Mouse (Mus musculus) CH12.LX (cell line): Measurements from ENCODE around the gene Ces2f. TPM values are rescaled to one million over a fixed set of nuclear protein-coding genes. Genes with fewer than 3 reads are reported as not detected.

Source experiments
- DNase-seq: peaks from one replicate; pipeline ENCODE4 v3.0.0-alpha.2; 2013; ENCODE audit errors: extremely low read depth
- H3K27ac ChIP-seq: 2 replicates; pipeline ENCODE4 v1.5.1; 2012; ENCODE audit warnings: low read depth, mild to moderate bottlenecking, control low read depth, moderate library complexity; ENCODE audit not compliant: insufficient read depth
- H3K27me3 ChIP-seq: replicated peaks from 2 replicates; pipeline ENCODE3; 2012; ENCODE audit warnings: inconsistent platforms
- H3K36me3 ChIP-seq, 2 experiments: replicated peaks in 1 of 2; 2 replicates each; pipeline versions ENCODE3 to v1.6.1; 2012; ENCODE audit warnings: inconsistent platforms in 1 of 2, low read length in 1 of 2, mild to moderate bottlenecking in 1 of 2, mixed read lengths in 1 of 2, moderate library complexity in 1 of 2; ENCODE audit not compliant: control insufficient read depth in 1 of 2, insufficient read depth in 1 of 2
- H3K4me1 ChIP-seq, 2 experiments: 2 replicates each; pipeline ENCODE4 v1.6.1; 2012; ENCODE audit warnings: inconsistent platforms in 1 of 2, moderate library complexity in 1 of 2; ENCODE audit not compliant: insufficient read depth in 2 of 2, control insufficient read depth in 1 of 2
- H3K4me2 ChIP-seq: 2 replicates; pipeline ENCODE4 v1.6.1; 2012; ENCODE audit warnings: low read depth, mild to moderate bottlenecking, control low read depth; ENCODE audit not compliant: poor library complexity, insufficient read depth, severe bottlenecking
- H3K4me3 ChIP-seq, 3 experiments: fragments of 150-350 bp in 1 of 3; sonication (generic) in 1 of 3; replicated peaks in 1 of 3; 2 replicates each; pipeline versions ENCODE3 to v1.5.1; 2011 to 2012; ENCODE audit warnings: low read depth in 2 of 3, low read length in 2 of 3, mild to moderate bottlenecking in 2 of 3, moderate library complexity in 2 of 3, control low read depth in 1 of 3, improper control_type of control experiment in 1 of 3, inconsistent platforms in 1 of 3, mixed read lengths in 1 of 3; ENCODE audit not compliant: poor library complexity in 1 of 3
- H3K79me2 ChIP-seq: replicated peaks from 2 replicates; pipeline ENCODE4 v1.6.1; 2012; ENCODE audit warnings: mild to moderate bottlenecking, moderate library complexity; ENCODE audit not compliant: control insufficient read depth, poor library complexity, insufficient read depth, severe bottlenecking; ENCODE audit errors: extremely low read depth
- H3K9ac ChIP-seq: 2 replicates; pipeline ENCODE4 v1.6.1; 2012; ENCODE audit warnings: low read depth, mild to moderate bottlenecking, control low read depth, moderate library complexity; ENCODE audit not compliant: insufficient read depth
- H3K9me3 ChIP-seq: replicated peaks from 2 replicates; pipeline ENCODE3; 2012; ENCODE audit warnings: low read length, inconsistent platforms, mixed read lengths
- BHLHE40 ChIP-seq: IDR thresholded peaks from 2 replicates; pipeline ENCODE4 v1.6.1; 2011; ENCODE audit warnings: mild to moderate bottlenecking, low read depth, low read length, improper control_type of control experiment
- CHD1 ChIP-seq: IDR thresholded peaks from 2 replicates; pipeline ENCODE4 v1.6.1; 2012; ENCODE audit warnings: low read depth, low read length, improper control_type of control experiment, inconsistent platforms
- CTCF ChIP-seq, 2 experiments: IDR thresholded peaks in 1 of 2; conservative IDR thresholded peaks in 1 of 2; 2 replicates each; pipeline ENCODE4 v1.5.1; 2011 to 2012; ENCODE audit warnings: low read depth in 2 of 2, low read length in 2 of 2, improper control_type of control experiment in 1 of 2, inconsistent platforms in 1 of 2, mild to moderate bottlenecking in 1 of 2, moderate library complexity in 1 of 2
- E2F4 ChIP-seq: IDR thresholded peaks from 2 replicates; pipeline ENCODE4 v1.6.1; 2011; ENCODE audit warnings: low read depth, low read length, improper control_type of control experiment; ENCODE audit not compliant: insufficient replicate concordance
- ELF1 ChIP-seq: IDR thresholded peaks from 2 replicates; pipeline ENCODE4 v1.6.1; 2014; ENCODE audit warnings: low read depth, mild to moderate bottlenecking, inconsistent platforms, low read length, improper control_type of control experiment
- ETS1 ChIP-seq: conservative IDR thresholded peaks from 2 replicates; pipeline ENCODE4 v1.6.1; 2012; ENCODE audit warnings: low read depth, mild to moderate bottlenecking, inconsistent platforms, low read length, improper control_type of control experiment, moderate library complexity
- HCFC1 ChIP-seq: IDR thresholded peaks from 2 replicates; pipeline ENCODE4 v1.6.1; 2012; ENCODE audit warnings: low read depth, mild to moderate bottlenecking, inconsistent platforms, low read length, improper control_type of control experiment
- JUN ChIP-seq: IDR thresholded peaks from 2 replicates; pipeline ENCODE4 v1.6.1; 2011; ENCODE audit warnings: low read depth, mild to moderate bottlenecking, low read length, improper control_type of control experiment, moderate library complexity; ENCODE audit not compliant: insufficient read depth
- KAT2A ChIP-seq: IDR thresholded peaks from 2 replicates; pipeline ENCODE4 v1.6.1; 2012; ENCODE audit warnings: low read length, improper control_type of control experiment, inconsistent platforms; ENCODE audit not compliant: insufficient replicate concordance
- MAZ ChIP-seq: IDR thresholded peaks from 2 replicates; pipeline ENCODE4 v1.6.1; 2012; ENCODE audit warnings: low read depth, mild to moderate bottlenecking, inconsistent platforms, low read length, improper control_type of control experiment, moderate library complexity
- MXI1 ChIP-seq: IDR thresholded peaks from 2 replicates; pipeline ENCODE4 v1.6.1; 2011; ENCODE audit warnings: mild to moderate bottlenecking, low read depth, low read length, improper control_type of control experiment
- NRF1 ChIP-seq: IDR thresholded peaks from 2 replicates; pipeline ENCODE4 v1.6.1; 2014; ENCODE audit warnings: low read depth, mild to moderate bottlenecking, inconsistent platforms, low read length, improper control_type of control experiment, moderate library complexity
- PAX5 ChIP-seq: IDR thresholded peaks from 2 replicates; pipeline ENCODE4 v1.6.1; 2012; ENCODE audit warnings: low read length, inconsistent platforms, mixed read lengths
- RCOR1 ChIP-seq: conservative IDR thresholded peaks from 2 replicates; pipeline ENCODE4 v1.6.1; 2012; ENCODE audit warnings: low read depth, mild to moderate bottlenecking, inconsistent platforms, low read length, improper control_type of control experiment
- TBP ChIP-seq: conservative IDR thresholded peaks from 2 replicates; pipeline ENCODE4 v1.6.1; 2011; ENCODE audit warnings: low read depth, low read length, improper control_type of control experiment
- USF2 ChIP-seq: conservative IDR thresholded peaks from 2 replicates; pipeline ENCODE4 v1.6.1; 2011; ENCODE audit warnings: low read depth, low read length, improper control_type of control experiment
- ZC3H11A ChIP-seq: IDR thresholded peaks from 2 replicates; pipeline ENCODE4 v1.6.1; 2012; ENCODE audit warnings: low read depth, mild to moderate bottlenecking, inconsistent platforms, low read length, improper control_type of control experiment
- ZKSCAN1 ChIP-seq: IDR thresholded peaks from 2 replicates; pipeline ENCODE4 v1.6.1; 2012; ENCODE audit warnings: low read depth, inconsistent platforms, low read length, improper control_type of control experiment, borderline replicate concordance
- dilution Hi-C: fragments of 300-500 bp; cut with MboI; formaldehyde crosslinking; loops from 2 replicates; pipeline ENCODE4 v1.14.3; 2020; ENCODE audit warnings: low sequenced_read_pairs; ENCODE audit not compliant: extremely low pct_unique_long_range_greater_than_20kb, extremely low pct_ligation_motif_present
- in situ Hi-C: fragments of 300-500 bp; cut with MboI; formaldehyde crosslinking; loops from 3 replicates; pipeline ENCODE4 v1.14.3; 2019; ENCODE audit warnings: low sequenced_read_pairs, low pct_ligation_motif_present, low pct_unique_long_range_greater_than_20kb, mixed read lengths
- polyA plus RNA-seq: library from polyadenylated mRNA; unstranded; fragments of >175 nt; gene quantifications from 2 replicates; pipeline ENCODE4 v1.2.1, GENCODE M21; 2012; ENCODE audit warnings: low read depth; ENCODE audit not compliant: insufficient read length
- total RNA-seq, 2 experiments: library from RNA; depleted of rRNA; stranded (reverse); fragments of 300-350 nt in 1 of 2; fragments of >200 nt in 1 of 2; gene quantifications; 2 replicates each; pipeline ENCODE4 v1.2.3; 2012 to 2014

Ces2f gene
- total and polyA plus RNA-seq, 3 experiments, result 0.04 TPM; not detected in 2

GRCm38 (mm10) chr8:104963375-104963894 lies 16.3 kb downstream of the Ces2f start:
- no peak for TF ChIP-seq RCOR1
- TF ChIP-seq KAT2A, result no peak
- TF ChIP-seq JUN, result no peak
- TF ChIP-seq ZKSCAN1, result no peak
- TF ChIP-seq ZC3H11A, result no peak
- no peak for TF ChIP-seq ETS1
- TF ChIP-seq, all 38 proteins: peak for 0
- H3K9me3 ChIP-seq, result no peaks in the 10 kb centered on the region
- H3K27me3 ChIP-seq, result no peaks in the 10 kb centered on the region
- H3K36me3 ChIP-seq, result no peaks in the 10 kb centered on the region
- H3K79me2 ChIP-seq, result no peaks in the 10 kb centered on the region
- no peak overlapping the region for H3K4me2 ChIP-seq
- 0 out of 4 replicates have a peak, but pooled peaks cover 0 to 2% of the 10 kb centered on the region in 2 experiments for H3K4me1 ChIP-seq
- no peak overlapping the region for H3K27ac ChIP-seq
- H3K9ac ChIP-seq, result no peak overlapping the region
- dilution Hi-C loops (no loop called here), in situ Hi-C loops (no loop called here)
- DNase-seq, result no peak
- H3K4me3 ChIP-seq, result no peak overlapping the region

DNA sequence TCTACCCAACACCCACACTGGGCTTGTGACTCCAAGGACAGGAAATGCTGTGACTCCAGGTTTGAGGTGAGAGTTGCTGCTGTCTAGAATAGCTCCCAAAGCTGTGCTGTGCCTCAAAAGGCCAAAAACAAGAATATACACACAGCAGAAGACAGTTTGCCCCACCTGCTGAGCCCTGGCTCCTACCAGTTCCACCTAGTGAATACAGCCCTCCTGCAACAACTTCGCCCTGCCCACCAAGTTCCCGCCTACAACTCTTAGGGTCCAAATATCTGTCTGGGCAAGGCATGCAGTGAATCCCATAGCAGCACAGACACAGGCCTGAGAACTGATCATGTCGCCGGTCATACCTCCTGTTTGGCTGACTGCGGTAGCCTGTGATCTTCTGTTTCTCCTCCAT lies 37.0 kb downstream of the Ces2f start:
- dilution Hi-C loops (no loop called here), in situ Hi-C loops (no loop called here)
- no peak overlapping the region for H3K4me2 ChIP-seq
- no peak for TF ChIP-seq TBP
- TF ChIP-seq NRF1, result no peak
- TF ChIP-seq ETS1, result no peak
- no peak for TF ChIP-seq E2F4
- no peak for TF ChIP-seq ELF1
- TF ChIP-seq, all 38 proteins: peak for 0
- Histone ChIP-seq H3K27me3 (no peaks in the 10 kb centered on the region), H3K4me3 (no peak overlapping the region), H3K9ac (no peak overlapping the region), H3K9me3 (peaks cover 4% of the 10 kb centered on the region), H3K79me2 (no peaks in the 10 kb centered on the region), H3K4me1 (no peaks in the 10 kb centered on the region), H3K27ac (no peak overlapping the region), H3K36me3 (no peaks in the 10 kb centered on the region)
- DNase-seq, result no peak

GRCm38 (mm10) chr8:104984942-104985341 lies 37.8 kb downstream of the Ces2f start:
- dilution Hi-C loops, result no loop called here
- no peaks in the 10 kb centered on the region for H3K79me2 ChIP-seq
- no peak overlapping the region for H3K4me2 ChIP-seq
- peaks cover 4% of the 10 kb centered on the region for H3K9me3 ChIP-seq
- DNase-seq, result no peak
- H3K27ac ChIP-seq, result no peak overlapping the region
- H3K27me3 ChIP-seq, result no peaks in the 10 kb centered on the region
- H3K9ac ChIP-seq, result no peak overlapping the region
- no peaks in the 10 kb centered on the region for H3K4me1 ChIP-seq
- TF ChIP-seq USF2 (no peak), BHLHE40 (no peak), CTCF (conservative IDR thresholded peaks at IDR 0.05 in 1 of 2, IDR thresholded peaks at IDR 0.05 in 1 of 2; ENCODE audit: low read depth in 2 of 2, low read length in 2 of 2) (no peak), CHD1 (no peak), MXI1 (no peak), HCFC1 (no peak), PAX5 (no peak), MAZ (no peak)
- TF ChIP-seq, all 38 proteins: peak for 0
- Histone ChIP-seq H3K4me3 (no peak overlapping the region), H3K36me3 (no peaks in the 10 kb centered on the region)
- in situ Hi-C loops, result no loop called here
